Mouse (Mus musculus) left cerebral cortex, adult 8-10 months (tissue): ENCODE measurements around the gene Cmtm6. TPM values are rescaled to one million over a fixed set of nuclear protein-coding genes. Genes with fewer than 3 reads are reported as not detected.
A peak's percentile ranks its signal among the peaks of the same experiment; 100 is the strongest.

Source experiments
- DNase-seq, 2 experiments: peaks; one replicate each; pipeline ENCODE4 v3.0.0; 2022; ENCODE audit warnings: low spot score in 2 of 2
- total RNA-seq, 4 experiments: library from RNA; stranded (reverse); gene quantifications; 2 replicates each; pipeline ENCODE4 v1.2.4; 2022

Cmtm6 gene
- total RNA-seq, 4 experiments from 2014 or later = 20.0 to 25.7 (median 22.9) TPM

GRCm38 (mm10) chr9:114729911-114730805, 758 bp upstream of the Cmtm6 start:
- no peak for DNase-seq

- DNase-seq = no peak
These were observed 1.2 kb downstream of the Cmtm6 start for GRCm38 (mm10) chr9:114731871-114732682.

GRCm38 (mm10) chr9:114733238-114733637, 2.3 kb downstream of the Cmtm6 start:
- no peak for DNase-seq

GRCm38 (mm10) chr9:114736442-114736841, 5.5 kb downstream of the Cmtm6 start:
- no peak for DNase-seq

DNA sequence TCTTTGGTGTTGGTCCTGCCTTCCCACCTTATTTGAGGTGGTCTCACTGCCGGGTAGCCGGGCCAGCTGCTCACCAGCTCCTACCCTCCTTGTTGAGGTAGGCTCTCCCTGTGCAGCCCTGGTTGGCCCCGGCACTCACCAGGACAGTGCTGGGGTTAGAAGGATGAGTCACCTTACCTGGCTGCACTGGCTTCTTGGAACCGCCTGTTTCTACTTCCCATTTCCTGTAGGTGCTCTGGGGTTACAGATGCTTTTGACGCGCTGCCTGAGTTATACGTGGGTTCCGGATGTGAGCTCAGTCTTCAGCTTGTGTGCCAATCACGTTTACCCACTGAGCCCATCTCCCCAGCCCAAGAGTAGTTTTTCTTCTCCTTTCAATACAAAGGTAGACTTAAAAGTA, 9.4 kb downstream of the Cmtm6 start:
- no peak for DNase-seq

- DNase-seq = no peak
These were observed 11.8 kb downstream of the Cmtm6 start for GRCm38 (mm10) chr9:114742731-114743130.

DNA sequence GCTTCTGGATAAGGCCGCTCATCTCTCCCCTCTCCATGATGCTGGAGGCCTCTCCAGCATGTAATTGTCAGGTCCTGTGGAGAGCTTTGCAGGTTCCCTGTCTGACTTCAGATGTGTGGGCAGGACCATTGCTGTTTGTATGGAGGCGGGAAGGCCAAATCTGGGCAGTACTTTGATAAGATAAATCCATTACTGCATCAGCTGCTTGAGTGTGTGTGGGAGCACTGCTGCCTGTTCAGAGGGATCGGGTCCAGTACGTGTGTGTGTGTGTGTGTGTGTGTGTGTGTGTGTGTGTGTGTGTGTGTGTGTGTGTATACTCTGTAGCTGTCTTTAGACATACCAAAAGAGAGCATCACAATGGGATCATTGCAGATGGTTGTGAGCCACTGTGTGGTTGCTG, 14.2 kb downstream of the Cmtm6 start:
- DNase-seq = no peak

GRCm38 (mm10) chr9:114745654-114746053, 14.7 kb downstream of the Cmtm6 start:
- no peak for DNase-seq

DNA sequence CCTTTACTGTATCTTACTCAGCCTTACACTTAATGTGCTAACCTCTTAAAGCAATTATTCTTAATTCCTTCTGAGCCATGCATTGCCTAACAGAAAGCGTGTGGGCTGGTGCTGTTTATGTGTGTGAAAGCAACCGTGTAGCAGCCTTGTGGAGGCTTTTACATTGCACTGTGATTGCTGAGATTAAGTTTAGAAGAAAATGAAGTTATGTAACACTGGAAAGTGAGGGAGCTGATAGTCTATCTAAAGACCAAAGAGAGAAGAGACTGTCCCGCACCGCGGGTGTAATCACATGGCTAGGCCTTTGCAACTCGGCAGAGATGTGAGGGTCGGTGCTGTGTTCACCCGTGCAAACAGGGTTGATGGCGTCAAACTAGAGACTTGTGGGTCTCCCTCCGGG, 16.1 kb downstream of the Cmtm6 start:
- DNase-seq = peak in 1 of 2 experiments; percentile 71

- DNase-seq = no peak
These were observed 16.6 kb downstream of the Cmtm6 start for GRCm38 (mm10) chr9:114747466-114747865.

DNA sequence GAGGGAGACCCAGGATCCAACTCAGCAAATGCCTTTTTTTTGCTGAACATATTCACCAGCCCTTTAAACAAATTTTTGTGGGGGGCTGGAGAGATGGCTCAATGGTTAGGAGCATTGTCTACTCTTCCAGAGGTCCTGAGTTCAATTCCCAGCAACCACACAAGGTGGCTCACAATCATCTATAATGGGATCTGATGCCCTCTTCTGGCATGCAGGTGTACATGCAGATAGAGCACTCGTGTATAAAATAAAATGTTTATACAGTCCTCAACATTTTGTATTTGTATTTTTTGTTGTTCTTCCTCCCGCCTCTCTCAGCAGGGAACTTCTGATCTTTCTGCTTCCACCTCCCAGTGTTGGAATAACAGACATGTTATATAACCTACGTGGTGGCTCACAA, 20.7 kb downstream of the Cmtm6 start:
- no peak for DNase-seq

DNA sequence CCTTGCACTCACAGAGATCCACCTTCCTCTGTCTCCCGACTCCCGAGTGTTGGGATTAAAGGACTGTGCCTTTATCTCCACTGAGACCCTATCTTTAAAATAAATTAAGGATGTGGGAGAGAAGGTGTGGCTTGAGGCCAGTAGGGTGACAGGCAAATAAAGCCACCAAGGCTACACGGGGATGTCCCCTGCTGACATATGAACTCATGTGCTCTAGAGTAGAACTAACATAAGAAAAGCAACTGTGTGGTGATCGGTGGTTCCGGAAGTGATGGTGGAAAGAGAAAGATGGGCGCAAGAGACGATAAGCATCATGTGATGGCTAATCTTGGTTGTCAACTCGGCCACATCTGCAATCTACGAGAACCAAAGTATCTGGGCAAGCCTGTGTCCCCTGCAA, 21.4 kb downstream of the Cmtm6 start:
- DNase-seq = no peak

- DNase-seq = peak; percentile 86 to 87
These were observed 22.1 kb downstream of the Cmtm6 start for GRCm38 (mm10) chr9:114752863-114753484.

- DNase-seq = no peak
These were observed 27.4 kb downstream of the Cmtm6 start for GRCm38 (mm10) chr9:114758272-114758671.

DNA sequence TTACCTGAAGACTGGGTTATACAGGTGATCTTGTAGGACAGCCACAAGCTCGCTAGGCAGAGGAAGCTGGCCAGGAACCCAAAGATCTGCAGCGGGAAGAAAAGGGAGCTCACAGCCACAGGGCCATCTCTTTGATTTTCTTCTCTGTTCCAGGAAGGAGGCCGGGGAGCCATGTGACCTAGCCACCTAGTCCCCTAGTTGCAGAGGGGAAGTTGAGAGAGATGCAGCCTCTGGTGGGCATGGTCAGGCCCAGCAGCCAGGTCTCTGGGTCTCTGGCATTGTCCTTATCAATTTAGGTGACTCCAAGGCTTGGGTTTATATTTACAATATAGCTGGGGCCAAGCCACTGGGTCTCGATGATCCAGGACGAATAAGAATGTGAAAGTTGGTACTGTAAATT, 27.9 kb downstream of the Cmtm6 start:
- no peak for DNase-seq

DNA sequence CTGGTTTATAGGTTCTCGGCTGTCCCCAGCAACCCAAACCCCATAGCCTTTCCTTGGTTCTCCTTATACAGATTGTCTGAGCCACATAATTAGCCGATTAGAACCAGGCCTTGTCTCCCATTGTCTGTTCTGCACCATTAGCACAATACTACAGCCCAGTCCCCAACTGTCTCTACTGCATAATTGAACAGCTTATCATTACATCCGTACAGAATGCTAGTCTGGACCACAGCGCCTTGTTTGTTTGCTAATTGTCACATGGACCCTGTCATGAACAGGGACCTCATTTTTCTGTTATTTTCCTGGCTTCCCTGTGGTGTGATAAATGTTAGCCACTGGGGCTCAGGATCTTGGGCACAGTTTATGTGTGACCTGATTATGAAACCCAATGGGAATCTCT, 29.0 kb downstream of the Cmtm6 start:
- DNase-seq = no peak

DNA sequence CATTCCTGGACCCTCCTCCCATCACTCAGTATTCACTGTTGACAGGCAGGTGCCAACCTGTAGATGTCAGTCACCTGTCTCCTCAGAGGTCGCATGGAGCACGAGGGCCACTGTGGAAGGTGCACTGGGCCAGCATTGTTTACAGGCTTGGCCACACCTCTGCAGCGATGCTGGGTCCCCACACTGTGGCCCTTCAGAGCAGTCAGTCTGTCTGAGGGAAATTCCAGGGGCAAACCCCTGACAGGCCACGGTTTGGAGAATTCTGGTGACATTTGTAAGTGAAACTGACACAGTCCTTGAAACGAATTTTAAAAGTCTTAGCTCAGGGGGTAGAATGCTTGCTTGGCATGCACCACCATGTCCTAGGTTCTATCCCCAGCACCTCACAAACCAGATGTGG, 29.4 kb downstream of the Cmtm6 start:
- DNase-seq = no peak

GRCm38 (mm10) chr9:114761848-114762247, 30.9 kb downstream of the Cmtm6 start:
- DNase-seq = no peak

DNA sequence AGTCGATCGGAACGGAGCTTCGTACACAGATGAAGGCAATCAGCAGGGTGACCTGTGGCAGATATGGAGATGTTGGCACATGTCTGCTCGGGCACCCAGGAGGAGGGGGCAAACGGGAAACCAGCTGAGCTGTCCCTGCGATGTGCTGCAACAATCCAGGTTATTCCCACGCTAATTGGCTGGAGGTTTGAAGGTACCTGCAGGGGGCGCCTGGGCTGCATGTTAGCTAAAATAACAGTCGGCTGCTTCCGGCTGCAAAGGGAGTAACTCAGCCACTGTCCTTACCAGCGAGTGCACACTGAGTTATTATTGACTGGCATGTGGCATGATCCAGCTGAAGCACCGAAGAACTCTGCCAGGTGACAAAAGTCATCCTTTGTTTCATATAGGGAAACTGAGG, 32.4 kb downstream of the Cmtm6 start:
- DNase-seq = no peak

DNA sequence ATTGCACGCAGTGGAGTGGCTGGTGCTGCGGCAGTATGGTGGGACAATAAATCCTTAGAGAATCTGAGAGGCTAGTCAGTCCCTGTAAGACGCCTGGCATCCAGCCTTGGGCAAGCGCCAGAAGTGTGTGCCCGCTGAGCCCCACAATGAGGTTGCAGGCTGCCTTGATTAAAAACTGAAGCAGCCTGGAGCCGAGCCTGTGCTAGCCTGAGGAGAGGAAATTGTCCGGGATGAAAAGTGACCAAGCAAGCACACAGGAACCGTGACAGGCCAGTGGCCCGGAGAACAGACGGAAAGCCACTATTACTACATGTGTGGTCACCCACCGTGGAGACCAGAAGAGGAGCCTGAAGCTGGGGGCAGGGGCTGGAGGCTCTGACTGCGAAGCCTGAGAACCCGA, 36.1 kb downstream of the Cmtm6 start:
- DNase-seq = no peak

DNA sequence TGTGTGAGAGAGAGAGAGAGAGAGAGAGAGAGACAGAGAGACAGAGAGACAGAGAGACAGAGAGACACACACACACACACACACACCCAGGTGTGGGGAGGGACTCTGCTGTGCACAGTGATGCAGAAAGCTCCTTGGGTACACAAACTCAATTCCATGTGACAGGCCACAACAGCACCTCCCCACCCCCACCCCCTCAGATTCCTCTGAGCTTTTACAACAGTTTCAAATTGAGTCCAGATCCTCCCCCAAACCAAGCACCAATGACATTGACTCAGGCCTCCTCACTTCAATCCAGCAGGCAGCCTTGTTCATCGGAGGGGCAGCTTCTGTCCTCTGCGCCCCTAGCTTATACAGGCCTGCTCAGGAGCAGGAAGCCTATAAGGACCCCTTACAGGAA, 36.6 kb downstream of the Cmtm6 start:
- DNase-seq = no peak

DNA sequence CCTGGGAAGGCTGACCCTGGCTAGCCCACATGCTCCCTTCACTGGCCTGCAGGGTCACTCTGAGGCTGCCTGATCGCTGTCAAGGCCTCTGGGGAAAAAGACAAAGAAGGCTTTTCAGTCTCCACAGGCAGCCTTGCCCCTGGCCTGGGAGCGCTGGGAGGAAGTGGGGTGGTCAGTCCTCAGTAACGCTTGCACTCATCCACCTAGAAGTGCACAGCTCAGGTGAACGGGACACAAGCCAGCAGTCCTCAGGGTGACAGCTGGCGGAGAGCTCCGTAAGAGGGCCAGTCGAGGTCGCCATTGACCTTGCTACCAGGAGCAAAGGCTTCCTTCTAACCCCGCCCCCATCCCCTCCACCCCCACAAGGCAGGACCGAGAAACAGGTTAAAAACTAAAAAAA, 37.1 kb downstream of the Cmtm6 start:
- DNase-seq = no peak
